Mouse (Mus musculus): ENCODE results near the gene Apol9a. TPM values are rescaled to one million over a fixed set of nuclear protein-coding genes. Genes with fewer than 3 reads are reported as not detected.

The Apol9a gene
- 5.0 TPM for polyA plus RNA-seq (2017; shearing (Covaris generic))

DNA sequence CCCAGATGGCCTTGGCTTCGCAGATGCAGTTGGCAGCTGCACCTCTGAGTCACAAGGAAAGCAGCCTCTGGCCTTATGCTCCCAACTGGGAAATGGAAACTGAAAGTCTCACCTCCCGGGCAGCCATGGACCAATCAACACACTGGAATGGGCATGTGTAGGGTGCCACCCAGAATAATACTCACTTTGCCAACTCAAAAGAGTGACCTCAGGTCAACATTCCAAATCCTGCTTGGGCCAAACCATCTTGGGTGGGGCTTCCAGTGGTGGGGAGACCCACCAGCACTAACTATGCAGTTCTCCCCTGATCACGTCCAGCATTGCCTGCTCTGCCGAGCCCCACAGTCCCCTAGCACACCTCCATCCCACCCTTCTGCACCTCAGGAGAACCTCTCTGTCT lies at the start of gene Apol9a:
Gene Apol9a (minus strand): TSS at position 101 of the 400 bp plus-strand sequence.

DNA sequence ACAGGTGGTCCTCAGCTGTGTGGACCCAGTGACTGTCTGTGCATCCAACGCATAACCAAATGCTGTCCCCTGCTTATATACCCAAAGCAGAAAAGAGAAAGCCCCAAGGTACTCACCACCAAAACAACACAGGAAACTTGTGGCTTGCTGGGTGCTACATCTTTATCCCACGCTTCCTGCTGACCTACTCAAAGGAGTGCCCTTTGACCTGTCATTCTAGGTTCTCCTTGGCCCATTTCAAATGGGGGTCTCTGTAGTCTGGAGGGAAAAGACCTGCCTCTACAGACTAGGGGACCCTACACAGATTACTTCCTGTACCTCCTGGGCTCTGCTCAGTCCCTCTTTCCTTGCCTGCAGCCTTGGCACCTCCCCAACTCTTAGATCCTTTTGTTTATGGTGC lies 36.5 kb upstream of the Apol9a start, which contains the start of gene Apol7b:
Gene Apol7b (minus strand): TSS at position 101 of the 400 bp plus-strand sequence.

GRCm38 (mm10) chr15:77399027-77399426 lies 11.9 kb downstream of the Apol9a start, which contains the start of gene Apol7a:
TSS of gene Apol7a (minus strand) at chr15:77399110.

Other genes with a start within 250 kb of the Apol9a start
- not detected for gene Rbfox2, start 104.1 kb downstream of the Apol9a start, polyA plus RNA-seq (2017; shearing (Covaris generic))
- gene Apol7a, start 12.0 kb downstream of the Apol9a start, polyA plus RNA-seq (2017; shearing (Covaris generic)), result not detected
- 0.46 TPM for gene Apol7b, start 36.4 kb upstream of the Apol9a start, polyA plus RNA-seq (2017; shearing (Covaris generic))
- gene Apol10a, start 65.9 kb upstream of the Apol9a start, polyA plus RNA-seq (2017; shearing (Covaris generic)), result not detected
- gene Apol11a, start 97.1 kb upstream of the Apol9a start, polyA plus RNA-seq (2017; shearing (Covaris generic)), result not detected
- 0.43 TPM for gene Apol7c, start 122.2 kb upstream of the Apol9a start, polyA plus RNA-seq (2017; shearing (Covaris generic))
- gene 1700025B11Rik, start 150.8 kb upstream of the Apol9a start, polyA plus RNA-seq (2017; shearing (Covaris generic)), result not detected
- gene Apol10b, start 185.0 kb upstream of the Apol9a start, polyA plus RNA-seq (2017; shearing (Covaris generic)), result 7.4 TPM
- not detected for gene Gm36245, start 188.1 kb upstream of the Apol9a start, polyA plus RNA-seq (2017; shearing (Covaris generic))
- gene Apol11b, start 232.2 kb upstream of the Apol9a start, polyA plus RNA-seq (2017; shearing (Covaris generic)), result 2.6 TPM

Data from inflammation-experienced regulatory T-cells, adult 16 weeks (primary cell).